Mouse (Mus musculus) heart, adult 18-20 months (tissue): ENCODE data around the gene Tekt5. TPM values are rescaled to one million over a fixed set of nuclear protein-coding genes. Genes with fewer than 3 reads are reported as not detected.
A peak's percentile ranks its signal among the peaks of the same experiment; 100 is the strongest.

Source experiments
- DNase-seq, 2 experiments: peaks; one replicate each; pipeline ENCODE4 v3.0.0; 2021 to 2022; ENCODE audit warnings: mixed read lengths in 1 of 2
- total RNA-seq, 2 experiments: library from RNA; stranded (reverse); gene quantifications; 2 replicates each; pipeline ENCODE4 v1.2.3; 2021

The Tekt5 gene
- total RNA-seq, 2 experiments from 2014 or later: not detected

GRCm38 (mm10) chr16:10379531-10379930 lies 15.8 kb downstream of the Tekt5 start:
- no peak for DNase-seq

GRCm38 (mm10) chr16:10377286-10377685 lies 18.0 kb downstream of the Tekt5 start:
- no peak for DNase-seq

GRCm38 (mm10) chr16:10374254-10375011 lies 20.9 kb downstream of the Tekt5 start:
- peak; percentile 43 to 45 for DNase-seq

GRCm38 (mm10) chr16:10372372-10372771 lies 22.9 kb downstream of the Tekt5 start:
- no peak for DNase-seq

GRCm38 (mm10) chr16:10369996-10370395 lies 25.3 kb downstream of the Tekt5 start:
- no peak for DNase-seq

GRCm38 (mm10) chr16:10369468-10369934 lies 25.8 kb downstream of the Tekt5 start:
- DNase-seq: peak in 1 of 2 experiments; percentile 35

- peak in 1 of 2 experiments; percentile 27 for DNase-seq
Observed at GRCm38 (mm10) chr16:10366240-10367217, 28.8 kb downstream of the Tekt5 start.

GRCm38 (mm10) chr16:10365796-10366195 lies 29.5 kb downstream of the Tekt5 start:
- no peak for DNase-seq

- no peak for DNase-seq
Observed at GRCm38 (mm10) chr16:10363061-10363460, 32.2 kb downstream of the Tekt5 start.

- DNase-seq: no peak
Observed at GRCm38 (mm10) chr16:10359241-10359640, 36.0 kb downstream of the Tekt5 start.

- DNase-seq: no peak
Observed at GRCm38 (mm10) chr16:10358010-10358934, 37.0 kb downstream of the Tekt5 start.

GRCm38 (mm10) chr16:10355004-10355403 lies 40.3 kb downstream of the Tekt5 start:
- DNase-seq: peak; percentile 45 to 65

- DNase-seq: peak in 1 of 2 experiments; percentile 31
Observed at GRCm38 (mm10) chr16:10351050-10351636, 44.1 kb downstream of the Tekt5 start.

GRCm38 (mm10) chr16:10349876-10350275 lies 45.4 kb downstream of the Tekt5 start:
- peak; percentile 36 to 44 for DNase-seq

GRCm38 (mm10) chr16:10349436-10349835 lies 45.9 kb downstream of the Tekt5 start:
- peak; percentile 67 to 71 for DNase-seq

GRCm38 (mm10) chr16:10347551-10347950 lies 47.7 kb downstream of the Tekt5 start:
- peak; percentile 70 to 86 for DNase-seq

GRCm38 (mm10) chr16:10341110-10341509 lies 54.2 kb downstream of the Tekt5 start:
- peak in 1 of 2 experiments; percentile 58 for DNase-seq

GRCm38 (mm10) chr16:10339930-10340329 lies 55.4 kb downstream of the Tekt5 start:
- no peak for DNase-seq

- DNase-seq: no peak
Observed at GRCm38 (mm10) chr16:10338601-10339000, 56.7 kb downstream of the Tekt5 start.

- DNase-seq: peak; percentile 42 to 51
Observed at GRCm38 (mm10) chr16:10337422-10338197, 57.7 kb downstream of the Tekt5 start.
